In genomic region chr15:99317267-99317651, GRCm38 (mm10) we compare ENCODE assay signal across 8 mouse cellular contexts. TPM values are rescaled to one million over a fixed set of nuclear protein-coding genes. Genes with fewer than 3 reads are reported as not detected.
A peak's percentile ranks its signal among the peaks of the same experiment; 100 is the strongest.
DNase-seq lines count a peak whose midpoint lies in the region; ATAC-seq and TF ChIP-seq lines count a peak whose summit lies in the region.

No protein-coding gene starts in this region.

- 72% methylated on average over 2 of the region's 2 CpGs for WGBS in spleen, adult 2 months
- WGBS in hindbrain, embryonic 11.5 days, result 81% methylated on average over 2 of the region's 2 CpGs
- WGBS in limb, embryonic 14.5 days, result 80% methylated on average over 2 of the region's 2 CpGs
- WGBS in neural tube, embryonic 13.5 days, result 90% methylated on average over 2 of the region's 2 CpGs

- H3K4me1 ChIP-seq in spleen, adult 2 months (ENCODE audit: control insufficient read depth, insufficient read depth, insufficient read length), result no peaks in the 10 kb centered on the region
- H3K4me1 ChIP-seq in hindbrain, embryonic 11.5 days (replicated peaks; ENCODE audit: control insufficient read depth, insufficient read depth, low read length), result no peaks in the 10 kb centered on the region
- no peaks in the 10 kb centered on the region for H3K4me1 ChIP-seq in limb, embryonic 14.5 days (ENCODE audit: control insufficient read depth, insufficient read depth, low read length)
- H3K4me1 ChIP-seq in neural tube, embryonic 13.5 days (replicated peaks), result no peaks in the 10 kb centered on the region; the same call in 1 of the 2 replicates

- no peak for TF ChIP-seq POLR2A in spleen, adult 2 months (IDR thresholded peaks at IDR 0.05; ENCODE audit: low read depth, low read length)
- TF ChIP-seq POLR2A in limb, embryonic 14.5 days (IDR thresholded peaks at IDR 0.05; ENCODE audit: borderline replicate concordance, extremely low read depth, insufficient read depth, insufficient read length), result no peak

- DNase-seq in spleen, adult 2 months (ENCODE audit: low read depth in 1 of 2, low spot score in 2 of 2), result no peak
- no peak for DNase-seq in spleen, postnatal 10 days (ENCODE audit: low spot score in 2 of 2)
- DNase-seq in hindbrain, embryonic 11.5 days (ENCODE audit: low spot score), result no peak
- no peak for DNase-seq in limb, embryonic 14.5 days (ENCODE audit: low spot score)
- no peak for DNase-seq in embryo, embryonic 11 days
- no peak for DNase-seq in MN1 (ENCODE audit: low spot score)

- TF ChIP-seq CTCF in spleen, adult 2 months (IDR thresholded peaks at IDR 0.05; ENCODE audit: extremely low read depth, insufficient read depth, insufficient read length, insufficient replicate concordance), result no peak

- no peak overlapping the region for H3K4me3 ChIP-seq in spleen, adult 2 months (ENCODE audit: extremely low read depth, insufficient read depth, insufficient read length)
- no peak overlapping the region for H3K4me3 ChIP-seq in hindbrain, embryonic 11.5 days (ENCODE audit: low read depth, low read length)
- no peak overlapping the region for H3K4me3 ChIP-seq in limb, embryonic 14.5 days (replicated peaks; ENCODE audit: low read length)
- no peak overlapping the region for H3K4me3 ChIP-seq in neural tube, embryonic 13.5 days

- H3K27me3 ChIP-seq in spleen, adult 2 months (ENCODE audit: control insufficient read depth, insufficient read depth, low read length), result no peaks in the 10 kb centered on the region
- H3K27me3 ChIP-seq in hindbrain, embryonic 11.5 days (ENCODE audit: control insufficient read depth, insufficient read depth, low read length), result no peaks in the 10 kb centered on the region
- no peaks in the 10 kb centered on the region for H3K27me3 ChIP-seq in limb, embryonic 14.5 days (ENCODE audit: control insufficient read depth, insufficient read depth, low read length)
- no peaks in the 10 kb centered on the region for H3K27me3 ChIP-seq in neural tube, embryonic 13.5 days

- peak overlapping the region; percentile 3; the same call in 1 of the 2 replicates for H3K27ac ChIP-seq in spleen, adult 2 months (ENCODE audit: insufficient read depth, low read length)
- no peak overlapping the region for H3K27ac ChIP-seq in hindbrain, embryonic 11.5 days (ENCODE audit: low read depth, low read length)
- H3K27ac ChIP-seq in limb, embryonic 14.5 days (replicated peaks; ENCODE audit: low read depth, low read length), result peak overlapping the region; percentile 7; the same call in 1 of the 2 replicates
- peak overlapping the region; percentile 80 for H3K27ac ChIP-seq in neural tube, embryonic 13.5 days (replicated peaks)

- H3K4me2 ChIP-seq in hindbrain, embryonic 11.5 days (replicated peaks; ENCODE audit: low read depth, low read length), result no peak overlapping the region
- H3K4me2 ChIP-seq in limb, embryonic 14.5 days (replicated peaks; ENCODE audit: low read depth, low read length, severe bottlenecking), result no peak overlapping the region
- no peak overlapping the region for H3K4me2 ChIP-seq in neural tube, embryonic 13.5 days

- no peaks in the 10 kb centered on the region for H3K9me3 ChIP-seq in hindbrain, embryonic 11.5 days (ENCODE audit: control insufficient read depth, low read length)
- no peaks in the 10 kb centered on the region for H3K9me3 ChIP-seq in limb, embryonic 14.5 days (ENCODE audit: control insufficient read depth, low read length)
- no peaks in the 10 kb centered on the region for H3K9me3 ChIP-seq in neural tube, embryonic 13.5 days

- ATAC-seq in hindbrain, embryonic 11.5 days (ENCODE audit: low FRiP score), result no peak; the same call in 1 of the 2 replicates
- ATAC-seq in limb, embryonic 14.5 days (ENCODE audit: low FRiP score, low read depth), result no peak
- ATAC-seq in neural tube, embryonic 13.5 days (ENCODE audit: low read depth), result peak; percentile 36; the same call in 1 of the 2 replicates
- ATAC-seq in CD4-positive, CD25-positive, alpha-beta regulatory T cell, adult 4 months, result no peak

- 0 out of 2 replicates have a peak overlapping the region, but pooled peaks have one; percentile 11 for H3K9ac ChIP-seq in hindbrain, embryonic 11.5 days (ENCODE audit: low read depth, low read length)
- no peak overlapping the region for H3K9ac ChIP-seq in limb, embryonic 14.5 days (ENCODE audit: low read depth, low read length, severe bottlenecking)
- peak overlapping the region; percentile 22; the same call in 1 of the 2 replicates for H3K9ac ChIP-seq in neural tube, embryonic 13.5 days

- H3K36me3 ChIP-seq in spleen, adult 2 months (ENCODE audit: control insufficient read depth, insufficient read depth, low read length), result peaks cover 37% of the 10 kb centered on the region
- peaks cover 6% of the 10 kb centered on the region; the same call in 1 of the 2 replicates for H3K36me3 ChIP-seq in hindbrain, embryonic 11.5 days (ENCODE audit: control insufficient read depth, insufficient read depth, low read length)
- peaks cover 96% of the 10 kb centered on the region for H3K36me3 ChIP-seq in limb, embryonic 14.5 days (ENCODE audit: control insufficient read depth, insufficient read depth, low read length)
- peaks cover 99% of the 10 kb centered on the region for H3K36me3 ChIP-seq in neural tube, embryonic 13.5 days

RNA-seq across cellular contexts. Expression of gene Fam186b, which starts 21.6 kb away (rescaled TPM):
- polyA plus RNA-seq in spleen, adult 2 months (2012; rRNA removed), result 0.02 and 0.05 TPM in 2 replicates
- 0.22 and 0.29 TPM in 2 replicates for polyA plus RNA-seq in hindbrain, embryonic 11.5 days (2014; fragmentation: Nextera tagmentation; extraction: Ambion mirVana)
- polyA plus RNA-seq in limb, embryonic 14.5 days (2012; rRNA removed), result 0.19 and 0.24 TPM in 2 replicates
- 0.12 and 0.32 TPM in 2 replicates for polyA plus RNA-seq in limb, embryonic 14.5 days (2014; fragmentation: Nextera tagmentation; extraction: Ambion mirVana)
- polyA plus RNA-seq in neural tube, embryonic 13.5 days (2015; fragmentation: Nextera tagmentation; extraction: Ambion mirVana), result 0.52 and 0.54 TPM in 2 replicates
- polyA plus RNA-seq in CD4-positive, CD25-positive, alpha-beta regulatory T cell, adult 4 months (2017; shearing (Covaris generic)), result under 1 TPM; 0.16 to 0.18 TPM

RNA-seq across cellular contexts. Expression of gene Prpf40b, which starts 22.4 kb away (rescaled TPM):
- 27.1 and 31.4 TPM in 2 replicates for polyA plus RNA-seq in spleen, adult 2 months (2012; rRNA removed)
- 41.9 and 45.7 TPM in 2 replicates for polyA plus RNA-seq in hindbrain, embryonic 11.5 days (2014; fragmentation: Nextera tagmentation; extraction: Ambion mirVana)
- polyA plus RNA-seq in limb, embryonic 14.5 days (2012; rRNA removed), result 143 and 154 TPM in 2 replicates
- 47.0 and 54.3 TPM in 2 replicates for polyA plus RNA-seq in limb, embryonic 14.5 days (2014; fragmentation: Nextera tagmentation; extraction: Ambion mirVana)
- 90.1 and 101 TPM in 2 replicates for polyA plus RNA-seq in neural tube, embryonic 13.5 days (2015; fragmentation: Nextera tagmentation; extraction: Ambion mirVana)
- polyA plus RNA-seq in CD4-positive, CD25-positive, alpha-beta regulatory T cell, adult 4 months (2017; shearing (Covaris generic)), result 10 to 100 TPM in 1 of 2 experiments, 1 to 10 TPM in 1; 9.7 to 17.7 TPM

RNA-seq across cellular contexts. Expression of gene Fmnl3, which starts 53.0 kb away (rescaled TPM):
- polyA plus RNA-seq in spleen, adult 2 months (2012; rRNA removed), result 25.6 and 30.8 TPM in 2 replicates
- 10.5 and 11.4 TPM in 2 replicates for polyA plus RNA-seq in hindbrain, embryonic 11.5 days (2014; fragmentation: Nextera tagmentation; extraction: Ambion mirVana)
- 55.0 and 65.4 TPM in 2 replicates for polyA plus RNA-seq in limb, embryonic 14.5 days (2012; rRNA removed)
- 19.8 and 26.8 TPM in 2 replicates for polyA plus RNA-seq in limb, embryonic 14.5 days (2014; fragmentation: Nextera tagmentation; extraction: Ambion mirVana)
- polyA plus RNA-seq in neural tube, embryonic 13.5 days (2015; fragmentation: Nextera tagmentation; extraction: Ambion mirVana), result 9.3 and 11.7 TPM in 2 replicates
- polyA plus RNA-seq in CD4-positive, CD25-positive, alpha-beta regulatory T cell, adult 4 months (2017; shearing (Covaris generic)), result 10 to 100 TPM in 1 of 2 experiments, 1 to 10 TPM in 1; 7.7 to 16.0 TPM
